Mouse (Mus musculus): ENCODE measurements around the gene Herc2. TPM values are rescaled to one million over a fixed set of nuclear protein-coding genes. Genes with fewer than 3 reads are reported as not detected.

Herc2 gene
- polyA plus RNA-seq, 1 experiment from 2014 or later, result 50.0 TPM

DNA sequence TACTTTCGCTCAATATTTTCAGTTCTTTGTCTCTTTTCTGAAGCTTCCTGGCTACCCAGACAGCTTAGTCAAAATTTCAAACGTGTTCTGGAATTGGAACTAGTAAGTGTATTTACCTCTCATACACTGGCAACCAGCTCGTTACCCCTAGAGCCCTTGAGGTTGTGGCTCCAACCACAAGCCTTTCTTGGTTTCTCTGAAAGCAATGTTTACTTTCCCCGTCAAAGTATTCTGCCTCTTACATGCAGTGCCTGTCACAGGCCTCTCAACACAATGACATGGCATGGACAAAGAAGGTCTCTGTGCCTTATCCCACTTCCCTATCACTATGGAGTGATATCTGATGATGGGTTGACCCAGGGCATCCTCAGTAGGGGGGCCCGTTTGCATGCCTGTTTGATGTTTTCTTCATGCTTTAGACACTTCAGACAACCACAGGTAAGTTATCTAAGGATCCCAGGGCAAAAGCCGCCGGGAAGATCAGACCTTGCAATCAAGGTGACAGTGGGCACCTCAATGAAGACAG lies 31.5 kb upstream of the Herc2 start:
- peak overlapping the region; percentile 76 for H3K4me3 ChIP-seq (ENCODE audit: low read length)
- peaks cover 3% of the 10 kb centered on the region for H3K36me3 ChIP-seq (ENCODE audit: control insufficient read depth, insufficient read depth, low read length)
- H3K27ac ChIP-seq (ENCODE audit: low read depth, low read length), result peak overlapping the region; percentile 75
- WGBS, result 44% methylated on average over 7 of the region's 7 CpGs
- ATAC-seq, result 0 out of 2 replicates have a peak, but pooled peaks have one; percentile 16
- H3K9ac ChIP-seq (ENCODE audit: low read depth, low read length), result peak overlapping the region; percentile 82
- peak overlapping the region; percentile 58 for H3K4me2 ChIP-seq (ENCODE audit: low read length)
- peaks cover 3% of the 10 kb centered on the region for H3K4me1 ChIP-seq (ENCODE audit: control insufficient read depth, insufficient read depth, low read depth, low read length)
- H3K27me3 ChIP-seq (replicated peaks; ENCODE audit: control insufficient read depth, insufficient read depth, low read length), result no peaks in the 10 kb centered on the region
- no peaks in the 10 kb centered on the region; the same call in 1 of the 2 replicates for H3K9me3 ChIP-seq (ENCODE audit: control insufficient read depth, low read length)

DNA sequence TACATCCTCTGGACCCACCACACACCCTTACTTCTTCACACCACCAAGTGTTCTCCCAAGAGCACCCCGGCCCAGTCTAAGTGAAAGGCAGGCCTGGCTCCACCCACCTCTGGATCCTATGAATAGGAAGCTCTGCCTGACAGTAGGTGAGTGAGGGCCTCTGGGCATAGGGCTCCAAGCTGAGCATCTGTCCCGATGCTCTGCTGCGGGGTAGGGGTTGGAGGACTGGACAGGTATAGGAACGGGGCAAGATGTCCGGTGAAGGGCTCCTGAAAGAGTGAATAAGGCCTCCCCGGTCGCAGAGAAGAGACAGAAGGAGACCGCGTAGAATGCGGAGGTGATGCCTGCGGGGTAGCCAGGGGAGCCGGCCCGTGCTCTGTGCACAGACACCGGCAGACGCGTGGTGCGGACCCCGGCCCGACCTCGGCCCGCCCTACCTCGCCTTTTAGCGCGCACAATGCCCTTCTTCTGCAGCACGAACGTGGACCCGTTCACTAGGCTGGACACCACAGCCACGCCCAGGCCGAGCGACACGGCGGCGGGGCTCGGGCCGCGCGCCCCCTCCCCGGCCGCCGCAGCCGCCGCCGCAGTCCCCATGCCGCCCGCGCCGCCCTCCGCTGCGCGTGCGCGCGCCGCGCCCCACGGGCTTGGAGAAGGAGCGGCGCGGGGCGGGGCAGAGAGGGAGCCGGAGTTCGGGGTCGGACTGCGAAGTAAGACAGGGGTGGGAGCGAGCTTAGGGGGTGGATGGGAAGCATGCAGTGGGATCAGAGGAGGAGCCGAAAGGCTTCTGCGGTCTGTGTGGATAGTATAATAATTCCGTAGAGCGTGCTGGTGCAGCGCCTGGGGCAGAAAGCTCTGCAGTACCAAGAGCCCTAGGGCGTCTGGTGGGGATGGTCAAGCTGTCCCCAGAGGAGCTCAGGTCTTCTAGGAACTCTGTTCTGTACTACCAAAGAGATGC lies 30.7 kb upstream of the Herc2 start:
- Histone ChIP-seq H3K27me3 (replicated peaks; ENCODE audit: control insufficient read depth, insufficient read depth, low read length) (no peaks in the 10 kb centered on the region), H3K9me3 (ENCODE audit: control insufficient read depth, low read length) (no peaks in the 10 kb centered on the region; the same call in 1 of the 2 replicates), H3K27ac (ENCODE audit: low read depth, low read length) (peak overlapping the region; percentile 75), H3K4me3 (ENCODE audit: low read length) (peak overlapping the region; percentile 76), H3K4me1 (ENCODE audit: control insufficient read depth, insufficient read depth, low read depth, low read length) (peaks cover 3% of the 10 kb centered on the region), H3K9ac (ENCODE audit: low read depth, low read length) (peak overlapping the region; percentile 82), H3K4me2 (ENCODE audit: low read length) (peak overlapping the region; percentile 58), H3K36me3 (ENCODE audit: control insufficient read depth, insufficient read depth, low read length) (peaks cover 3% of the 10 kb centered on the region)
- under 1% methylated on average over 60 of the region's 71 CpGs for WGBS
- ATAC-seq, result peak; percentile 95

DNA sequence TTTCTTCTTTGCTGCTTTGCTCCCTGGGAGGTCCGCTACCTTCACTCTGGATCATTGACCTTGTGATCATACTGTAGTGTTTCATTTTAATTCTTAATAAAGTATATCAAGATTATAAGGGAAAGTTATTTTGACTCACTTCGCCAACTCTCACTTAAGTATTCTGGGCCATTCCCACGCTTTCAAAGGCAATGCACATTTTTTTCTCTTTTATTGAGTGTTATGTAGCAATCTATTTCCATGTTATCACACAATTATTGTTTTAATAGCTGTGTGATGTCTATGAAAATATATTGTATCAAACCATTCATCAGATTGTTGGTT lies 30.1 kb upstream of the Herc2 start, which contains the start of gene Nipa1:
Gene Nipa1, minus strand, starts transcription at position 25 of the 324 bp plus-strand sequence.
- no peaks in the 10 kb centered on the region for H3K27me3 ChIP-seq (replicated peaks; ENCODE audit: control insufficient read depth, insufficient read depth, low read length)
- H3K4me2 ChIP-seq (ENCODE audit: low read length), result peak within 1 kb of the TSS; percentile 58
- no peak for ATAC-seq
- peaks cover 3% of the 10 kb centered on the region for H3K4me1 ChIP-seq (ENCODE audit: control insufficient read depth, insufficient read depth, low read depth, low read length)
- peak within 1 kb of the TSS; percentile 76 for H3K4me3 ChIP-seq (ENCODE audit: low read length)
- WGBS, result 56% methylated on average over 3 of the region's 3 CpGs
- H3K9me3 ChIP-seq (ENCODE audit: control insufficient read depth, low read length), result no peaks in the 10 kb centered on the region
- peak within 1 kb of the TSS; percentile 75 for H3K27ac ChIP-seq (ENCODE audit: low read depth, low read length)
- peak within 1 kb of the TSS; percentile 82 for H3K9ac ChIP-seq (ENCODE audit: low read depth, low read length)
- H3K36me3 ChIP-seq (ENCODE audit: control insufficient read depth, insufficient read depth, low read length), result peaks cover 3% of the 10 kb centered on the region

DNA sequence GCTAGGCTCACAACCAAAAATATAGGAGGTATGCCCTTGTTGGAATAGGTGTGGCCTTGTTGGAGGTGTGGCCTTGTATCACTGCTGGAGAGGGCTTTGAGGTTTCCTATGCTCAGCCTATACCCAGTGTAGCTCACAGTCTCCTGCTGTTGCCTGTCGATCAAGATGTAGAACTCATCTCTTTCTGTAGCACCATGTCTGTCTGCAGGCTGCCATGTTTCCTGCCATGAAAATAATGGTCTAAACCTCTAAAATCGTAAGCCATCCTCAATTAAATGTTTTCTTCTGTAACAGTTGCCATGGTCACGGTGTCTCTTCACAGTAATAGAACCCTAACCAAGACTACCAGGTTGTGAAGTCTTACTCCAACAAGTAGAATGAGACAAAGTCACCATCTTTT lies 26.4 kb upstream of the Herc2 start:
- 90% methylated on average over 3 of the region's 3 CpGs for WGBS
- Histone ChIP-seq H3K36me3 (ENCODE audit: control insufficient read depth, insufficient read depth, low read length) (no peaks in the 10 kb centered on the region), H3K4me1 (ENCODE audit: control insufficient read depth, insufficient read depth, low read depth, low read length) (no peaks in the 10 kb centered on the region; the same call in 1 of the 2 replicates), H3K4me2 (ENCODE audit: low read length) (no peak overlapping the region), H3K4me3 (ENCODE audit: low read length) (no peak overlapping the region), H3K9me3 (ENCODE audit: control insufficient read depth, low read length) (no peaks in the 10 kb centered on the region), H3K27ac (ENCODE audit: low read depth, low read length) (no peak overlapping the region), H3K27me3 (replicated peaks; ENCODE audit: control insufficient read depth, insufficient read depth, low read length) (no peaks in the 10 kb centered on the region), H3K9ac (ENCODE audit: low read depth, low read length) (no peak overlapping the region)
- no peak for ATAC-seq

DNA sequence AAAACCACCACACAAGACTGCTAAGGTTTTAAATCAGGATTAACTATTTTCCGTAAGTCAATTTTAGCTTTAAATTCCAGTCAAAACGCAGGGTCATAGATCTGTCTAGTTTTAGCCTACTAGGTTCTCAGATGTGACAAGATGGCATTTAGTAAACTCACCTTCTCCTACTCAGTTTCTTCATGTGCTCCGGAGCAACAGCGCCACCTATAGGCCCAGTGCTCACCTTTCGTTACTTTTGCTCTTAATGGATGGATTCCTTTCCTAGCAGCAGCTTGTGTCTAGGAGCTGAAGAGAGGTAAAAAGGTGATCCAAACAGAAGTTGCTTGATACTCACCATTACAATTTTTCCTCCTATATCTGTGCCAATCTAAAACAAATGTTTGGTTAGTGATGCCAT lies 7.6 kb upstream of the Herc2 start:
- Histone ChIP-seq H3K9ac (ENCODE audit: low read depth, low read length) (no peak overlapping the region), H3K4me1 (ENCODE audit: control insufficient read depth, insufficient read depth, low read depth, low read length) (no peaks in the 10 kb centered on the region), H3K9me3 (ENCODE audit: control insufficient read depth, low read length) (no peaks in the 10 kb centered on the region), H3K27me3 (replicated peaks; ENCODE audit: control insufficient read depth, insufficient read depth, low read length) (no peaks in the 10 kb centered on the region), H3K27ac (ENCODE audit: low read depth, low read length) (no peak overlapping the region), H3K4me3 (ENCODE audit: low read length) (no peak overlapping the region), H3K36me3 (ENCODE audit: control insufficient read depth, insufficient read depth, low read length) (no peaks in the 10 kb centered on the region), H3K4me2 (ENCODE audit: low read length) (no peak overlapping the region)
- ATAC-seq, result no peak; the same call in 1 of the 2 replicates
- WGBS, result 11% methylated on average over 5 of the region's 5 CpGs

DNA sequence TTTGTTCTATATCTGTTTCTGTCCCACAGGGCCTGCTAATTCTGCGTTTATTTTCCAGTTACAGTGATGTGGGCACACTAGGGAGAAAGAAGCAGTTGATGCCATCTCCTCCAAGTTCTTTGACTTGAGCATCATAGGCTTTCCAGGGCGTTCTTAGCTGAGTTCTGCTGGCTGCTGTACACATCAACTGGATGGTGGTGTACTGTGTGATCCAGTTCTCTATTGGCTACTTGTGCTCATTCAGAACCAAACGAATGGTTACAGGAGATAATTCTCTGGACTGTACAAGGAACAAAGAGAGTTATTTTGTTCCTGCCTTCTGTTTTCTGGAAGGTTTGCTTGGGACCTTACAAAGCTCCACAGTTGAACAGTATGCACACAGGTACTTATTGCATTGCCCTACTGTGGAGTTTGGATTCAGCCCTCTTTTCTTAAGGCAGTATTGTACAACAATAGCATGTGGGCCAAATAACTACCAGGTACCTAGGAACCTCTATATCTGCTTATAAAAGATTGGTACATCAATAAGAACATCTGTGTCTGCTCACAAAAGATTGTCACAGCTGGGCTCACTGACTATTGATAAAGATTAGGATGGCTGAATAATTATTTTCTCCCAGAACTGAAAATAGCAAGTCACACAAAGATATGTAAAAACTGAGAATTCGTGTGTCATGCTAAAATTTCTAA lies 6.3 kb upstream of the Herc2 start:
- no peak for ATAC-seq
- WGBS, result 75% methylated on average over 4 of the region's 4 CpGs
- Histone ChIP-seq H3K27ac (ENCODE audit: low read depth, low read length) (no peak overlapping the region), H3K9me3 (ENCODE audit: control insufficient read depth, low read length) (no peaks in the 10 kb centered on the region), H3K4me1 (ENCODE audit: control insufficient read depth, insufficient read depth, low read depth, low read length) (peaks cover under 1% of the 10 kb centered on the region; the same call in 1 of the 2 replicates), H3K36me3 (ENCODE audit: control insufficient read depth, insufficient read depth, low read length) (no peaks in the 10 kb centered on the region), H3K4me2 (ENCODE audit: low read length) (no peak overlapping the region), H3K9ac (ENCODE audit: low read depth, low read length) (no peak overlapping the region), H3K4me3 (ENCODE audit: low read length) (no peak overlapping the region), H3K27me3 (replicated peaks; ENCODE audit: control insufficient read depth, insufficient read depth, low read length) (no peaks in the 10 kb centered on the region)

DNA sequence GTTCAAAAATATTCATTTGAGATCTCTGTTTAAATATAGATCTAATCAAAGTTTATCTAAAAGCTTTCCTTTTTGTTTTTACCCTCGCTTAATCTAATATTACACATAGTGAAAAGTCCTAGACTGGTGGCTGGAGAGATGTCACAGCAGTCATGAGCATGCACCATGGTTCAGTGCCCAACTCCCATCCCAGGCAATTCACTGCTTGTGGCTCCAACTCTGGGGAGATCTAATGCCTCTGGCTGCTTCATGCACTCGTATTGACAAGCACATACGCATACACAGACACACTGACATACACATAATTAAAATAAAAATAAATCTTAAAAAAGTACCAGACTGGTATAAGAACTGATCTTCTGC lies 5.7 kb upstream of the Herc2 start:
- ATAC-seq, result no peak
- no peaks in the 10 kb centered on the region for H3K36me3 ChIP-seq (ENCODE audit: control insufficient read depth, insufficient read depth, low read length)
- WGBS, result 76% methylated on average over 3 of the region's 3 CpGs
- no peak overlapping the region for H3K27ac ChIP-seq (ENCODE audit: low read depth, low read length)
- H3K27me3 ChIP-seq (replicated peaks; ENCODE audit: control insufficient read depth, insufficient read depth, low read length), result no peaks in the 10 kb centered on the region
- no peak overlapping the region for H3K4me2 ChIP-seq (ENCODE audit: low read length)
- no peak overlapping the region for H3K4me3 ChIP-seq (ENCODE audit: low read length)
- no peaks in the 10 kb centered on the region for H3K9me3 ChIP-seq (ENCODE audit: control insufficient read depth, low read length)
- peaks cover 6% of the 10 kb centered on the region for H3K4me1 ChIP-seq (ENCODE audit: control insufficient read depth, insufficient read depth, low read depth, low read length)
- H3K9ac ChIP-seq (ENCODE audit: low read depth, low read length), result no peak overlapping the region

DNA sequence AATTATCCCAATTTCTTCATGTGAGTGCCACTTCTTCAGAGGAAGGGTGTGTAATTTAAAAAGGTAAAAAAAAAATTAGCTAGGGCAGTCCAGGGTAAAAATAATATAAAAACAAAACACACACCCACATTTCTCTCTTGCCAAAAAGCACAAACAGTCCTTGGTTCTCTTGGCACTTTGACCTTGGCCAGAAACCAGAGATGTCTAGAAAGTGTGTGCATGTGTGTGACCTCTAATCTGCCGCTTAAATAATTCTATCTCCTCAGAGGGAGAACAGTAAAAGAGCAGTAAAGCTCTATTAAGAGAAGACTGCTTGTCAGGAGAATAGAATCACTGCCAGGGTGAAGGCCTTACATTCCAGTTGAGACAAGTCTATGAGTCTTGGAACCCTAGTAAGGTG lies 2.8 kb upstream of the Herc2 start:
- no peaks in the 10 kb centered on the region for H3K27me3 ChIP-seq (replicated peaks; ENCODE audit: control insufficient read depth, insufficient read depth, low read length)
- ATAC-seq, result no peak
- WGBS, result 92% methylated on average over 1 of the region's 1 CpGs
- peaks cover 17% of the 10 kb centered on the region for H3K4me1 ChIP-seq (ENCODE audit: control insufficient read depth, insufficient read depth, low read depth, low read length)
- H3K4me2 ChIP-seq (ENCODE audit: low read length), result no peak overlapping the region
- H3K9me3 ChIP-seq (ENCODE audit: control insufficient read depth, low read length), result no peaks in the 10 kb centered on the region
- no peak overlapping the region for H3K9ac ChIP-seq (ENCODE audit: low read depth, low read length)
- no peak overlapping the region for H3K27ac ChIP-seq (ENCODE audit: low read depth, low read length)
- no peak overlapping the region for H3K4me3 ChIP-seq (ENCODE audit: low read length)
- H3K36me3 ChIP-seq (ENCODE audit: control insufficient read depth, insufficient read depth, low read length), result no peaks in the 10 kb centered on the region

DNA sequence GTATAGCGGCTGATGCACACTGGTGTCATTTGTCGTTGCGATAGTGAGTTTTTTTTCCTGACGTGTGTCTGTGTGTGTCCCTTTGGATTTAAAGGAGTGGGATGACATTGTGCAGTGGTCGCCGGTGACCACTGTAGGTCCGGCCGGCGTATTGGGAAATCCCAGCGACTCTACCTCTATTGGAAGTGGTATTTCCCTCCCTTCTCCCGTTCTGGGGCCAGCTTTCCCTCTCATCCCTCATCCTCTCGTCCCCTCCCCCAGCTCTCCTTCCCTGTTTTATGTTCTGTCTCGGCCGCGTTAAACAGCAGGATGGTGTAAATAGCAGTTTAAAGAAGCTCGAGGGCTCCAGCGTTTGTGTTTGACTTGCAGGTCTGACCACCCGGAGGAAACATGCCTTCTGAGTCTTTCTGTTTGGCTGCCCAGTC lies 503 bp downstream of the Herc2 start:
- Histone ChIP-seq H3K27ac (ENCODE audit: low read depth, low read length) (peak overlapping the region; percentile 84), H3K9ac (ENCODE audit: low read depth, low read length) (peak overlapping the region; percentile 83), H3K36me3 (ENCODE audit: control insufficient read depth, insufficient read depth, low read length) (0 out of 2 replicates have a peak, but pooled peaks cover 3% of the 10 kb centered on the region), H3K27me3 (replicated peaks; ENCODE audit: control insufficient read depth, insufficient read depth, low read length) (no peaks in the 10 kb centered on the region), H3K9me3 (ENCODE audit: control insufficient read depth, low read length) (no peaks in the 10 kb centered on the region), H3K4me2 (ENCODE audit: low read length) (peak overlapping the region; percentile 77), H3K4me1 (ENCODE audit: control insufficient read depth, insufficient read depth, low read depth, low read length) (peaks cover 22% of the 10 kb centered on the region), H3K4me3 (ENCODE audit: low read length) (peak overlapping the region; percentile 87)
- no peak for ATAC-seq
- WGBS, result 0% methylated on average over 18 of the region's 18 CpGs

Data from hindbrain, embryonic 16.5 days (tissue).